Mouse (Mus musculus) spleen, adult 2 months (tissue): ENCODE measurements around the gene Bysl. TPM values are rescaled to one million over a fixed set of nuclear protein-coding genes. Genes with fewer than 3 reads are reported as not detected.

Source experiments
- DNase-seq, 2 experiments: peaks; one replicate each; pipeline versions ENCODE4 v3.0.0 to v3.0.0-alpha.2; 2012 to 2021; ENCODE audit warnings: low spot score in 2 of 2, low read depth in 1 of 2
- H3K27ac ChIP-seq: fragments of 200-500 bp; 2 replicates; pipeline ENCODE4 v1.5.1; 2012; ENCODE audit warnings: low read length, inconsistent platforms; ENCODE audit not compliant: insufficient read depth
- H3K27me3 ChIP-seq: fragments of 200-500 bp; 2 replicates; pipeline ENCODE4 v1.6.1; 2012; ENCODE audit warnings: mild to moderate bottlenecking, moderate library complexity, low read length, inconsistent platforms; ENCODE audit not compliant: control insufficient read depth, insufficient read depth
- H3K36me3 ChIP-seq: fragments of 200-500 bp; 2 replicates; pipeline ENCODE4 v1.6.1; 2012; ENCODE audit warnings: mild to moderate bottlenecking, low read length, inconsistent platforms; ENCODE audit not compliant: control insufficient read depth, insufficient read depth
- H3K4me1 ChIP-seq: fragments of 200-500 bp; 2 replicates; pipeline ENCODE4 v1.6.1; 2011; ENCODE audit warnings: inconsistent platforms; ENCODE audit not compliant: control insufficient read depth, insufficient read depth, insufficient read length
- H3K4me3 ChIP-seq: fragments of 200-500 bp; 2 replicates; pipeline ENCODE4 v1.5.1; 2011; ENCODE audit warnings: mild to moderate bottlenecking, inconsistent platforms; ENCODE audit not compliant: insufficient read depth, insufficient read length; ENCODE audit errors: extremely low read depth
- CTCF ChIP-seq: fragments of 200-500 bp; IDR thresholded peaks from 2 replicates; pipeline ENCODE4 v1.5.1; 2011; ENCODE audit warnings: mild to moderate bottlenecking, inconsistent platforms; ENCODE audit not compliant: insufficient read depth, insufficient read length, insufficient replicate concordance; ENCODE audit errors: extremely low read depth
- POLR2A ChIP-seq: fragments of 200-500 bp; IDR thresholded peaks from 2 replicates; pipeline ENCODE4 v1.6.1; 2011; ENCODE audit warnings: low read depth, low read length, inconsistent platforms
- WGBS: fragments of 180-500 bp; shearing (Covaris S2); methylation state at CpG from one replicate; pipeline ENCODE4 v1.1.7; 2018; 5-methylcytosine and 5-hydroxymethylcytosine counted together
- polyA plus RNA-seq: library from polyadenylated mRNA; depleted of rRNA; stranded (reverse); fragments of >200 nt; gene quantifications from 2 replicates; pipeline ENCODE4 v1.2.3, GENCODE M21; 2012; rRNA removed

Gene Bysl
- polyA plus RNA-seq, 1 experiment: 5.8 TPM

DNA sequence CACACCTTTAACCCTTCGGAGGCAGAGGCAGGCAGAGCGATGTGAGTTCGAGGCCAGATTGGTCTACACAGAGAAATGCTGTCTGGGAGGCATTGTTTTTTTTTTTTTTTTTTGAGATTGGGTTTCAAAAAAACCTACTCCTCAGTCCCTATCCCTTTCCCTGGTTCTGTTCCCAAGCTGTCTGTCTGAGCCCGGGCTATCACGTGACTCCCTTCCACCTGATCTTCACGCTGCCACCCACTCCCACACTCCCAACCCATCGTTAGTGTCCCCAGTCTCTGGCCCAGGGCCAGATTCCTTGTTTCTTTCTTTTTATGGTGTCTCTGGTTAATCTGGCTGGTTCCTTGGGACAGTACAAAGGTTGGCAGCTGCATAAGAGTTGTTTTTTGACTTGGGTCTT, 60.2 kb downstream of the Bysl start:
- DNase-seq: no peak
- WGBS: 91% methylated on average over 7 of the region's 7 CpGs
- H3K27ac ChIP-seq: no peak overlapping the region
- peaks cover 2% of the 10 kb centered on the region; the same call in 1 of the 2 replicates for H3K4me1 ChIP-seq
- no peak for TF ChIP-seq POLR2A
- TF ChIP-seq CTCF: no peak
- H3K4me3 ChIP-seq: no peak overlapping the region
- H3K27me3 ChIP-seq: no peaks in the 10 kb centered on the region
- peaks cover 4% of the 10 kb centered on the region for H3K36me3 ChIP-seq

Other genes starting within 250 kb of the Bysl start
- gene Mrps10, start 242.6 kb downstream of the Bysl start, polyA plus RNA-seq: 10.1 and 11.3 TPM in 2 replicates
- gene Guca1b, start 226.1 kb downstream of the Bysl start, polyA plus RNA-seq: 1.7 and 2.2 TPM in 2 replicates
- gene Guca1a, start 210.9 kb downstream of the Bysl start, polyA plus RNA-seq: 1.9 and 2.0 TPM in 2 replicates
- gene AI661453, start 174.9 kb downstream of the Bysl start, polyA plus RNA-seq: 0.26 and 0.28 TPM in 2 replicates
- not detected in 2 replicates for gene 1700001C19Rik, start 174.1 kb downstream of the Bysl start, polyA plus RNA-seq
- 26.5 and 29.7 TPM in 2 replicates for gene Taf8, start 109.2 kb downstream of the Bysl start, polyA plus RNA-seq
- gene Ccnd3, start 106.4 kb downstream of the Bysl start, polyA plus RNA-seq: 171 and 240 TPM in 2 replicates
- gene Med20, start 90 bp upstream of the Bysl start, polyA plus RNA-seq: 18.8 and 20.6 TPM in 2 replicates
- gene Gm20517, start 97 bp upstream of the Bysl start, polyA plus RNA-seq: 0.39 and 1.2 TPM in 2 replicates
- gene Usp49, start 19.2 kb upstream of the Bysl start, polyA plus RNA-seq: 4.5 and 4.6 TPM in 2 replicates
- 58.0 and 63.1 TPM in 2 replicates for gene Tomm6, start 76.9 kb upstream of the Bysl start, polyA plus RNA-seq
- 4.7 and 5.9 TPM in 2 replicates for gene Frs3, start 77.5 kb upstream of the Bysl start, polyA plus RNA-seq
- 0.26 and 0.50 TPM in 2 replicates for gene Gm21981, start 83.0 kb upstream of the Bysl start, polyA plus RNA-seq
- gene Prickle4, start 83.2 kb upstream of the Bysl start, polyA plus RNA-seq: 0.83 and 1.7 TPM in 2 replicates
- gene Pgc, start 115.3 kb upstream of the Bysl start, polyA plus RNA-seq: 0.18 TPM in 1 of 2 replicates, not detected in the other
- gene Tfeb, start 125.5 kb upstream of the Bysl start, polyA plus RNA-seq: 110 and 131 TPM in 2 replicates
- 7.1 and 8.8 TPM in 2 replicates for gene Mdfi, start 223.2 kb upstream of the Bysl start, polyA plus RNA-seq